In the genomic region with DNA sequence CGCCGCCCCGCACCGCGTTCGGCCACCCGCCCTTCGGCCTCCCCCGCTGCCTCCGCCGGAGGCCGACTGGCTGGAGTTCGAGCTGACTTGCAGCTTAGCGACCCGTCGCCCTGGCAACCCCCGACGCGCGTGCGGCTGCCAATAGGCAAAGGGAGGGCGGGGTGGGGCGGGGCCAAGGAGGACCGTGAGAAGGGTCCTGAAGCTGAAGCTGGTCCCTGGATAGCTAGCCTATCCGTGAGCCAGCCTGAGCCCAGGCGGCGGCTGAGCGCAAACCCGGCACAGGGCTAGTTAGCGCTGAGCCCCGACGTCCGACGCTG, we compare ENCODE assay signal across 8 mouse cellular contexts. TPM values are rescaled to one million over a fixed set of nuclear protein-coding genes. Genes with fewer than 3 reads are reported as not detected.
DNase-seq lines count a peak whose midpoint lies in the region; ATAC-seq and TF ChIP-seq lines count a peak whose summit lies in the region.

No protein-coding gene starts in this region.

- under 1% methylated on average over 30 of the region's 34 CpGs for WGBS in forebrain, embryonic 13.5 days
- WGBS in intestine, embryonic 16.5 days, result under 1% methylated on average over 31 of the region's 34 CpGs
- under 1% methylated on average over 30 of the region's 34 CpGs for WGBS in liver, embryonic 13.5 days (ENCODE audit: insufficient replicate concordance)
- WGBS in neural tube, embryonic 12.5 days, result 1% methylated on average over 33 of the region's 34 CpGs

- DNase-seq in gastrocnemius, adult 2 months, result peak; percentile 47
- DNase-seq in gastrocnemius, postnatal 36 days, result no peak
- peak; percentile 97 for DNase-seq in ZHBTc4 (ENCODE audit: low read depth, low spot score)
- DNase-seq in liver, embryonic 13.5 days, result no peak

- H3K36me3 ChIP-seq in forebrain, embryonic 13.5 days (ENCODE audit: poor library complexity, severe bottlenecking), result no peaks in the 10 kb centered on the region
- H3K36me3 ChIP-seq in intestine, embryonic 16.5 days (ENCODE audit: control insufficient read depth, insufficient read depth, low read length), result no peaks in the 10 kb centered on the region
- H3K36me3 ChIP-seq in liver, embryonic 13.5 days, result no peaks in the 10 kb centered on the region
- no peaks in the 10 kb centered on the region for H3K36me3 ChIP-seq in neural tube, embryonic 12.5 days

- peak overlapping the region; percentile 88 for H3K4me2 ChIP-seq in forebrain, embryonic 13.5 days
- peak overlapping the region; percentile 95 for H3K4me2 ChIP-seq in intestine, embryonic 16.5 days (ENCODE audit: low read depth, low read length)
- peak overlapping the region; percentile 62 for H3K4me2 ChIP-seq in liver, embryonic 13.5 days
- H3K4me2 ChIP-seq in neural tube, embryonic 12.5 days (replicated peaks), result peak overlapping the region; percentile 93

- no peak overlapping the region for H3K27ac ChIP-seq in gastrocnemius, adult 2 months
- no peak overlapping the region for H3K27ac ChIP-seq in forebrain, embryonic 13.5 days
- H3K27ac ChIP-seq in intestine, embryonic 16.5 days (ENCODE audit: low read length), result no peak overlapping the region
- H3K27ac ChIP-seq in liver, embryonic 13.5 days, result no peak overlapping the region
- no peak overlapping the region for H3K27ac ChIP-seq in neural tube, embryonic 12.5 days

- no peaks in the 10 kb centered on the region for H3K9me3 ChIP-seq in forebrain, embryonic 13.5 days (replicated peaks)
- H3K9me3 ChIP-seq in intestine, embryonic 16.5 days (ENCODE audit: control insufficient read depth, low read length), result no peaks in the 10 kb centered on the region
- H3K9me3 ChIP-seq in liver, embryonic 13.5 days (replicated peaks), result no peaks in the 10 kb centered on the region
- H3K9me3 ChIP-seq in neural tube, embryonic 12.5 days, result no peaks in the 10 kb centered on the region

- H3K9ac ChIP-seq in forebrain, embryonic 13.5 days, result peak overlapping the region; percentile 61; the same call in 1 of the 2 replicates
- peak overlapping the region; percentile 63 for H3K9ac ChIP-seq in intestine, embryonic 16.5 days (ENCODE audit: low read depth, low read length)
- no peak overlapping the region for H3K9ac ChIP-seq in liver, embryonic 13.5 days
- peak overlapping the region; percentile 52 for H3K9ac ChIP-seq in neural tube, embryonic 12.5 days

- intact Hi-C loops in gastrocnemius, adult 2 months (cut with DNase I), result no loop called here
- intact Hi-C loops in gastrocnemius, postnatal 36 days (cut with DNase I), result no loop called here

- peaks cover 29% of the 10 kb centered on the region for H3K4me1 ChIP-seq in forebrain, embryonic 13.5 days
- H3K4me1 ChIP-seq in intestine, embryonic 16.5 days (ENCODE audit: control insufficient read depth, insufficient read depth, low read length), result peaks cover 22% of the 10 kb centered on the region
- peaks cover 26% of the 10 kb centered on the region for H3K4me1 ChIP-seq in liver, embryonic 13.5 days (replicated peaks)
- peaks cover 27% of the 10 kb centered on the region for H3K4me1 ChIP-seq in neural tube, embryonic 12.5 days

- TF ChIP-seq CTCF in gastrocnemius, adult 2 months (IDR thresholded peaks at IDR 0.05), result no peak

- peak; percentile 95 for ATAC-seq in forebrain, embryonic 13.5 days
- ATAC-seq in intestine, embryonic 16.5 days, result peak; percentile 84
- ATAC-seq in liver, embryonic 13.5 days (ENCODE audit: low read depth), result peak; percentile 37
- ATAC-seq in neural tube, embryonic 12.5 days (ENCODE audit: low FRiP score, low read depth), result peak; percentile 94
- no peak for ATAC-seq in megakaryocyte-erythroid progenitor cell, adult 5-6 weeks (replicated peaks; ENCODE audit: low FRiP score, low TSS enrichment, poor library complexity, severe bottlenecking)

- H3K27me3 ChIP-seq in forebrain, embryonic 13.5 days, result peaks cover 86% of the 10 kb centered on the region
- peaks cover 58% of the 10 kb centered on the region for H3K27me3 ChIP-seq in intestine, embryonic 16.5 days (replicated peaks; ENCODE audit: control insufficient read depth, insufficient read depth, low read length)
- H3K27me3 ChIP-seq in liver, embryonic 13.5 days, result peaks cover 98% of the 10 kb centered on the region
- peaks cover 73% of the 10 kb centered on the region for H3K27me3 ChIP-seq in neural tube, embryonic 12.5 days (replicated peaks)

- peak overlapping the region; percentile 57 for H3K4me3 ChIP-seq in gastrocnemius, adult 2 months
- peak overlapping the region; percentile 48 for H3K4me3 ChIP-seq in forebrain, embryonic 13.5 days
- peak overlapping the region; percentile 55 for H3K4me3 ChIP-seq in intestine, embryonic 16.5 days (ENCODE audit: low read length)
- peak overlapping the region; percentile 48 for H3K4me3 ChIP-seq in liver, embryonic 13.5 days (replicated peaks)
- H3K4me3 ChIP-seq in neural tube, embryonic 12.5 days, result peak overlapping the region; percentile 48

RNA-seq across cellular contexts. Expression of a gene that starts 0.2 kb away (rescaled TPM):
- under 1 TPM; 0.33 TPM for total RNA-seq in gastrocnemius, adult 2 months (2021)
- total RNA-seq in gastrocnemius, postnatal 36 days (2021), result under 1 TPM; 0.23 to 0.27 TPM
- polyA plus RNA-seq in forebrain, embryonic 13.5 days (2015; fragmentation: Nextera tagmentation; extraction: Ambion mirVana), result 0.25 and 0.40 TPM in 2 replicates
- 0.18 and 0.55 TPM in 2 replicates for polyA plus RNA-seq in intestine, embryonic 16.5 days (2015; fragmentation: Nextera tagmentation; extraction: Ambion mirVana)
- polyA plus RNA-seq in liver, embryonic 13.5 days (2015; fragmentation: Nextera tagmentation; extraction: Ambion mirVana), result 0.06 TPM in 1 of 2 replicates, not detected in the other
- 0.61 and 0.64 TPM in 2 replicates for polyA plus RNA-seq in neural tube, embryonic 12.5 days (2016; fragmentation: Nextera tagmentation; extraction: Ambion mirVana)
- not detected in 2 replicates for total RNA-seq in megakaryocyte-erythroid progenitor cell, adult 5-6 weeks (2014; fragmentation: Nextera tagmentation)
- not detected in 2 replicates for total RNA-seq in megakaryocyte-erythroid progenitor cell, adult 5-6 weeks (2017)

RNA-seq across cellular contexts. Expression of a gene that starts 25.3 kb away (rescaled TPM):
- total RNA-seq in gastrocnemius, adult 2 months (2021), result 1 to 10 TPM in 1 of 2 experiments, under 1 TPM in 1; 0.97 to 1.5 TPM
- total RNA-seq in gastrocnemius, postnatal 36 days (2021), result under 1 TPM; 0.46 to 0.49 TPM
- 1.5 and 1.9 TPM in 2 replicates for polyA plus RNA-seq in forebrain, embryonic 13.5 days (2015; fragmentation: Nextera tagmentation; extraction: Ambion mirVana)
- polyA plus RNA-seq in intestine, embryonic 16.5 days (2015; fragmentation: Nextera tagmentation; extraction: Ambion mirVana), result 2.0 and 3.4 TPM in 2 replicates
- not detected in 2 replicates for polyA plus RNA-seq in liver, embryonic 13.5 days (2015; fragmentation: Nextera tagmentation; extraction: Ambion mirVana)
- 0.51 TPM in 1 of 2 replicates, not detected in the other for polyA plus RNA-seq in neural tube, embryonic 12.5 days (2016; fragmentation: Nextera tagmentation; extraction: Ambion mirVana)
- total RNA-seq in megakaryocyte-erythroid progenitor cell, adult 5-6 weeks (2014; fragmentation: Nextera tagmentation), result 0.57 TPM in 1 of 2 replicates, not detected in the other
- not detected in 2 replicates for total RNA-seq in megakaryocyte-erythroid progenitor cell, adult 5-6 weeks (2017)

Comparison
In these comparisons a context has a peak if more than half of its experiments do, and no peak if none do; other contexts are left out.
1. DNase-seq: peak in gastrocnemius, adult 2 months (single experiment) and ZHBTc4 (single experiment); none in gastrocnemius, postnatal 36 days (0 of 2) and liver, embryonic 13.5 days (single experiment).
2. Peak in every context shown above with its lines, with median percentiles within 50 percentile points of each other: H3K4me3 ChIP-seq and H3K4me2 ChIP-seq.